Mouse (Mus musculus) v-Abl transformed pro-B cells (cell line): ENCODE measurements around the gene Cish.

Source experiments
- in situ Hi-C, 2 experiments: fragments of 400-800 bp; cut with MboI; formaldehyde crosslinking; loops; one replicate each; pipeline ENCODE4 v1.15.1; 2025; ENCODE audit not compliant: unreplicated experiment in 2 of 2

The Cish gene

DNA sequence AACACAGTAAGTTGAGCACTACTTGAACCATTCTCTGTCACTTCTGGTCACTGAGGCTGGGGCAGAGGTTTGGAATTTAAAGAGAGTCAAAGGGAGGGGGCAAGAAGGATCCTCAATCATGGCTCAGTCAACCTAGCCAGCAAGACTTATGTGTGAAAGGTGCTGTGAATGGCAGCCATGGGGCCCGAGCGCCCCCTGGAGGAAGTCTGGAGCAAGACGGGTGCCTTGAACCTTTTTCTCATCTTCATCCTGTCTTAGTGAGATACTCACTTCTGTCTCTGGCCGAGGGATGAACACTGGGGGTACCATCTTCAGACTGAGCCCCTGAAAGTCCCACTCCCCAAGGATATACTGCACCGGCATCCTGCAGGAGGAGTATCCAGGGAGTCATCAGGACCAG is 40.1 kb downstream of the Cish start:
- in situ Hi-C loops = loop anchor here in 1 of 2 experiments (5.0 to 25.0 kb wide), 3 partner anchors 39 to 1001 kb away; partner anchors contain the start of genes Cish, Gpx1, Manf and Usp4

DNA sequence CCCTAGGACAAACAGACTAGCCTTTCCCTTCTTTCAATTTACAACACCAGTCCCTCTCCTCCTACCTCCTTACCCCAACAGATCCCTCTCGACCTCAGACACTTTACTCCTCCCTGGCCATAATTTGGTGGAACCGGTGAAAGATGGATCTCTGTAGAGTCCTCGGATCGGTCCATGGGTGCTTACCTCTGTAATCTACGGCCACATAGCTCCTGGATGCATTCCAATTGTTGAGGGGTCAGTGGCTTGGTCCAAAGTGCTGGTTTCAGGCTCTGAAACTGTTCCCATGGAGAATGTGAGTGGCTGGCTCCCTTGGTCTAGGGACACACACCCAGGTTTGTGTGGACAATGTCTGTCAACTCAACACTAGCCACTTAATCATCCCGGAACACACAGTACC is 40.6 kb downstream of the Cish start:
- in situ Hi-C loops = loop anchor here in 1 of 2 experiments (5.0 to 25.0 kb wide), 3 partner anchors 39 to 1001 kb away; partner anchors contain the start of genes Cish, Gpx1, Manf and Usp4

DNA sequence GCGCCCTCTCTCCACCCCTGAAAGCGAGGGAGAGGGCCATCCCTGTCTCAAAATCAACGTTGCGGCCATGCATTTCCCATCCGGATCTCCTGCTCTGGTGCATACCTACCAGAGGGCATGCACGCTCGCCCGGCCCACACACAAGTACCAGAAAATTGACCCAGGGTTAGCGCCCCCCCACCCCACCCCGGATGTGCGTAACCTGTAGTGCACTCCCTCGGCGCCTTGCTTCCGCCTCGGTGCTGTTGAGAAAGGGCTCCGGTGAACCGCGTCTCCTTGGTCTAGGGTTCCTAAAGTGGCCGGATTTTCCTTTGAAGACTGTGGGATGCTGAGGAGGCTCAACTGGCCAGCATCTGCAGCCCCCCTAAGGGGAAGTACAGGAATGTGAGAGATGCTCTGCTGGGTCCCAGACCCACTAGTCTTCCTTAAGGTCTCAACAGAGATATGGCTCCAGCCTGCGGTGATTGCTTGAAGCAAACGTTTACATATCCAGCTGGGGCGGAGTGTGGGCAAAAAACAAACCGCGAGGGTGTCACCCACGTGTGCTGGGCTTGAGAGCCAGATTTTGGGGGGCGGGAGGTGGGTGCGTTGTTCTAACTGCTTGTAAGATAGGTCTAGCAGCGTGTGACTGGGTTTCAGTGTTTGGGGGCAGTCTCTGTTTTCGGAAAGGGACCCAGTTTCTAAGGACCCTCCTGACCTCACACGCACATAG is 42.5 kb downstream of the Cish start, which contains the start of gene Hemk1:
Gene Hemk1 (minus strand): TSS at position 179 of the 712 bp plus-strand sequence.
- in situ Hi-C loops = loop anchor here in 1 of 2 experiments (5.0 to 25.0 kb wide), 3 partner anchors 41 to 999 kb away; partner anchors contain the start of genes Cish, Gpx1, Manf and Usp4

DNA sequence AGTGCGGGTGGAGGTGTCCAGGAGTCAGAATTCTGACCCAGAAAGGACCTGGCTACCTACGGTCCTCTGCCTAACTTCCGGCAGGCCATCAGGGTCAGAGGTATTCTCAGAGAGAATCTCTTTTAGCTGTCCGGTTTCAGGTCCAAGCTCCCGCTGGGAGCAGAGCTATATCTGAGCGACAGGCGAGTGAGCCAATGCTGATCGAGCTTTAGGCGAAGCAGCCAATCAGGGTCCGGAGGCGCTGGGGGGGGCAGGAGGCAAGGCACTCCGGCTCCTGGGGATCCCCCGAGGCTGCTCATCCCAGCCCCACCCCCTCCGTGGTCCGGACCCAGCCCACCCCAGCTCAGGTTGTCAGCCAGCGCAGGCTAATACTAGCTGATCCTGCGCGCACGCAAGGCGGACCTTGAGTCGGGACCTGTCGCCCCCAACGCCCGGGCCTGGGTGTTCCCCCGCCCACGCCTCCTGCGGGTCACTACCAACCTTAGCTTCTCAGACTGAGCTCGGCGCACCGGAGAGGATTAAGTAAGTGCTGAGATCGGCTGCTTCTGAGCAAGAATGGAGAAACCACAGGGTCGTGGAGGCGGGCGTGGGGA is 44.5 kb downstream of the Cish start, which contains the start of gene 6430571L13Rik:
Gene 6430571L13Rik (plus strand): TSS at position 336 of the 593 bp plus-strand sequence.
- in situ Hi-C loops = loop anchor here in 1 of 2 experiments (25.0 kb wide), 1 partner anchor 997 kb away; the partner anchor contains the start of genes Gpx1 and Usp4

DNA sequence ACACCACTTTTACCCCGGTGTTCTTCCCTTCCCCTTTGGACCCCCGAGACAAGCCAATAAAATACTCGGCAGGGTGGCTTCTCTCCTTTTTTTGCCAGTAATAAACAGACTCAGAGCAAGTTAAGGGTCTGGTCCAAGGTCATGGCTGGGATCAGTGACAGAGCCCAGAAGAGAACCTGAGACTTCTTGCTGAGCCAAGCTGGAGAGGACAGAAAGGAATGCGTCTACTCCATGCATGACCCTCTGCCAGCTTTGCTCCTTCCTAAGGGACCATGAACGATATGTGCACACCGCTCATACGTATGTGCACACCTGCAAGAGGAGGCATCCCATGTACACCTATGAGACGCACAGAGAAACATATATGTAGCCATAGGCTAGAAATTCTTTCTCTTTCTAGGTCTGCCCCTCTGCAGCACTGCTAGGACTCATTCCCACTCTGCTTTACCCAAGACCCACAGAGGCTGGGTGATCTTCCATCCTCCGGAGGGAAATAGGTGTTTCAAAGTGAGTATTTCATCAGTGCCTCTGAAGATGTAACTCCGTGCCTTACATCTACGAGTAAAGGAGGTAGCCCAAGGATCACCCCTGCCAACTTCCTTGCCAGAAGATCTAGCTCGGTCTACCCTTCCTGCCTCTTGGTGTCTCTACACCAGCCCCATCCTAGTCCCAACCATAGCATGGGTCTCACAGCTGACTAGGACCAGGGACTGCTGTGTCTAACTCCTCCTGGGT is 45.3 kb downstream of the Cish start:
- in situ Hi-C loops = loop anchor here in 1 of 2 experiments (25.0 kb wide), 1 partner anchor 996 kb away; the partner anchor contains the start of genes Gpx1 and Usp4

DNA sequence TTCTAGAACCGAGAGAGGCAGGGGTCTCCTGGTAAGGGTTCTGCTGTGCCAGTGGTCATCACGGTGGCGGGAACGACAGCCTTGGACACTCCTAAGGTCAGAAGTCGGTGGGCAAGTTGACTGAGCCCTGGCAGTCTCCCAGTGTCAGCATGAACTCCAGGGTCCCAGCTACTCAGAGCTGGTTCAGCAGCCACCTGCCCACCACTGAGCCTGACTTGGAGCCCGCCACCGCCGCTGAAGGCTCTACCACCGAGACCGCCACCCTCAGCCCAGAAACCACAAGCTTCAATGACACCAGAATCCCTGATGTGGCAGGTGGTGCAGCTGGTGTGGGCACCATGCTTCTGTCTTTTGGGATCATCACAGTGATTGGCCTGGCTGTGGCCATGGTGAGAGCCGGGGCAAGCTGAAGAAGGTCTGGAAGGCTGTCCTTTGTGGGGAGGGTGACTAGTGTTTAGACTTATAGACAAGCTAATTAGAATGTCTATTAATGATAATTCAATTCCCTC is 46.4 kb downstream of the Cish start:
- in situ Hi-C loops = loop anchor here in 1 of 2 experiments (25.0 kb wide), 1 partner anchor 995 kb away; the partner anchor contains the start of genes Gpx1 and Usp4

DNA sequence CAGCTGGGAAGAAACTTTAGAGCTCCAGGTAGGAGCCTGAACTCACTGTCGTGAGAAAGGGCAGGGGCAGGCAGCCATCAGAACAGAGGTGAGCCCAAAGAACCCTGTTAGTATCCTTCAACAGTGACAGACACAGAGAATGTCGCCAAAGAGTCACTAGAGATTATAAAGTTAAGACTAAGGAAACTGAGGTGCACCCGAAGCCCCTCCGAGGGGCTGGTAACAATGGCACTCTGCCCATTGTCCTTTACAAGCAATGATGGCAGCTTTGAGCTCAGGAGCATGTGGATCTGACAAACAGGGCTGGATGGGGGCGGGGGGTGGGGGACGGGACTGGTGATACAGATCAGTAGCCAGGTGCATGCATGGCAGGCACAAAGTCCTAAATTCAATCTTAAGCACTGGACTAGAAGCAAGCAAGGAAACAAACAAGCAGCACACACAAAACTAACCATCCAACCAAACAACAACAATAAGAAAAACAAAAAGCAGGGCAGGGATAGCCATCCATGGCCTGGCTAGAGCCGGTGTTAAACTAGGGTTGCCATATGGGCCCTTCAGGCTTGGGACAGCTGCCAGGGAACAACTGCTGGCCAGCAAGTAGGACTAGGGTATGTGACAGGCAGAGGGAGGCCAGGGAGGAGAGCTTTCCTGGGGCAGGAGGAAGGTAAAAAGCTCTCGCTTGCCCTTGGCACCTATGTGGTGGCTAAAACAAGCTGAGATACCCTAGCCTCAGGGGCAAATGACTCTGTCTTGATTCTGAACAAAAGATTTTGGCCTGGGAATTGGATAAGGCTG is 47.5 kb downstream of the Cish start:
- in situ Hi-C loops = loop anchor here in 1 of 2 experiments (25.0 kb wide), 1 partner anchor 994 kb away; the partner anchor contains the start of genes Gpx1 and Usp4

DNA sequence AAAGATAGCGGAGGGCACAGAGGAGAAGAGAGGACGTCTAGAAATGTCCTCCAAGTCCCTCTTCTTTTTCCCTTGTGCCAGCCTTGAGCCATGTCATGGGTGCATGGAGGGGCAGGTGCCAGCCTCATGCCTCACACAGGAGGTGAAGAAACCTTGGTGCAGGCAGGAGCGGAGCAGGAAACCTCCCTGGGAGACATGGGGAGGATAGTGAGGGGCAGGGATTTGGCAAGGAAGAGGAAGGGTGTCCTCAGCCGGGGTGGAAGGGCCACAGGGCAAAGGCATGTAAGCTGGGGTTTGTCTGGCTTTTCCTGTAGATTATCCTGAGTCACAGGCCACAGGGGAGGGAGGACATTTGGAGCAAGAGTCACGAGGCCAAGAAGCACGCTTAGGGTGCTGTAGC is 48.2 kb downstream of the Cish start:
- in situ Hi-C loops = loop anchor here in 1 of 2 experiments (25.0 kb wide), 1 partner anchor 993 kb away; the partner anchor contains the start of genes Gpx1 and Usp4

DNA sequence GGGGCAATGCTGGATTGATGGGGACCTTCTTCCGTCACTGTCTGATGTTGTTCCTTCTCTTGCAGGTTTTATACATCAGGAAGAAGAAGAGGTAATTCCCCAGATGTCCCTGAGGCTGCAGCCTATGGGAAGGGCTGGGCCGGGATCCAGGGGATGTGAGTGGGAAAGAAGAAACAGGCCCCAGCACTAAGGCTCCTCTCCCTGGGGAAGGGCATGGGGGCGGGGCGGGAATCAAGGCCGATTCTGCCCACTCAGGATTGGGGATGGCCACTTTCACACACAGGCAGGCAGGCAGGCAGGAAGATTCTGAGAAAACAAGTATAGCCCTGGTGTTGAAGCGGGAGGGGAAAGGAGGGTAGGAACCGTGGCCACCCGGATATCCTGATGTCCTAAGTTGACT is 50.3 kb downstream of the Cish start:
- in situ Hi-C loops = loop anchor here in 1 of 2 experiments (25.0 kb wide), 1 partner anchor 991 kb away; the partner anchor contains the start of genes Gpx1 and Usp4

DNA sequence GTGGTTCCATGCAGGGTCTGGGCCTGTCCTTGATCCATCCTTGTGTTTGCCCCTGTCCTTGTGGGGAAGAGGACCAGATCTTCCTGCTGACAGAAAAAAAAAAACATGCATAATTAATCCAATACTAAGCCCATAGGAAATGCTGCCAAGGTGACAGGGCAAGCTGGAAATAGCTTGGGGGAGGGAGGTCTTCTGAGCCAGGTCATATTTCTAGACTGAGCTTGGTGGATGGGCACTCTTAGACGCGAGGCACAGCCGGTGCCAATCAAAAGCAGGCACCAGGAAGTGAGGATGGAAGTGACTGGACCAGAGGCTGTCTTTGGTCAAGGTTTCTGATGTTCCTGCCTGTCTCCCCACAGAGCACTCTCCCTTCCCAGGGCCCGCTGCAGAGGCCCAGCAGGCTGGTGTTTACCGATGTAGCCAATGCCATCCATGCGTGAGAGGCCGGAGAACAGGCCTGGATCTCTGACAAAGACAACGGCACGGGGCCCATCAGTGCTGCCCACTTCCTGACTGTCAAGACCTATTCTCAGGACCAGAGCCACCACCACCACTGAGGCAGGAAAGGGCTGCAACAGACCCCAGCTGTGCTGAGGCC is 51.9 kb downstream of the Cish start:
- in situ Hi-C loops = loop anchor here in 1 of 2 experiments (25.0 kb wide), 1 partner anchor 990 kb away; the partner anchor contains the start of genes Gpx1 and Usp4

DNA sequence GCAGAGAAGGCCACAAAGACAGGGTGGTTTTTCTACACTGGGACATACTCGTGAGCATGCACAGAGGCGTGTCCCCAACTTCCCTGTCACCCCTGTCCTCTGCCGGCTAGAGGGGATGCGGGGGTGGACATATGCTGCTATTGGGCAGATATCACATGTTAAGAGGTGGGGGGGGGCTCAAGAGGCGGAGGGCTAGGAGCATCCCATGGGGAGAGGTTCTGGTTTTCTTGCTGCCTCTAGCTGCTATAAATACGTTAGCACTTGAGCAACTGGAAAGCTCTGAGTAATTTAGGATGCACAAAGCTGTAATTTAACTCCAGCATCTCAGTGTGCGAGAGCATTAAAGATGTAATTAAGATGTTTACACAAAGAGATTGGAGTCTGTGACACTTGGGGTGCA is 53.5 kb downstream of the Cish start:
- in situ Hi-C loops = loop anchor here in 1 of 2 experiments (25.0 kb wide), 1 partner anchor 988 kb away; the partner anchor contains the start of genes Gpx1 and Usp4
